Comparison of ENCODE assay signal across 8 mouse cellular contexts in genomic region chr11:95339471-95340021, GRCm38 (mm10). TPM values are rescaled to one million over a fixed set of nuclear protein-coding genes. Genes with fewer than 3 reads are reported as not detected.
DNase-seq lines count a peak whose midpoint lies in the region; ATAC-seq and TF ChIP-seq lines count a peak whose summit lies in the region.

No protein-coding gene starts in this region.

- peak overlapping the region; percentile 37 for H3K27ac ChIP-seq in thymus, adult 2 months (ENCODE audit: control insufficient read depth, insufficient read depth, low read length)
- H3K27ac ChIP-seq in liver, embryonic 14.5 days, result peak overlapping the region; percentile 100

- no peak for TF ChIP-seq CTCF in thymus, adult 2 months (IDR thresholded peaks at IDR 0.05; ENCODE audit: borderline replicate concordance, control insufficient read depth, extremely low read depth, insufficient read depth, low read length, poor library complexity)
- TF ChIP-seq CTCF in liver, embryonic 14.5 days (IDR thresholded peaks at IDR 0.05; ENCODE audit: low read depth), result no peak

- peaks cover 25% of the 10 kb centered on the region for H3K4me1 ChIP-seq in thymus, adult 2 months (replicated peaks; ENCODE audit: control insufficient read depth, insufficient read depth, low read length)
- peaks cover 82% of the 10 kb centered on the region for H3K4me1 ChIP-seq in erythroblast, embryonic 14.5 days (ENCODE audit: control insufficient read depth)
- H3K4me1 ChIP-seq in liver, embryonic 14.5 days (replicated peaks; ENCODE audit: control insufficient read depth in 2 of 2, insufficient read depth in 2 of 2, low read length in 1 of 2), result peaks cover 49 to 66% of the 10 kb centered on the region in 2 experiments

- H3K36me3 ChIP-seq in thymus, adult 2 months (ENCODE audit: control insufficient read depth, insufficient read depth, low read length), result no peaks in the 10 kb centered on the region
- H3K36me3 ChIP-seq in erythroblast, embryonic 14.5 days (ENCODE audit: control insufficient read depth), result peaks cover 71% of the 10 kb centered on the region
- peaks cover 44% of the 10 kb centered on the region for H3K36me3 ChIP-seq in liver, embryonic 14.5 days (replicated peaks; ENCODE audit: control insufficient read depth, insufficient read depth, low read depth)

- DNase-seq in thymus, adult 2 months, result peak; percentile 36
- no peak for DNase-seq in thymus, adult 18-20 months
- peak; percentile 90 to 93 (median 91) for DNase-seq in liver, embryonic 14.5 days (ENCODE audit: low read depth in 3 of 3, low spot score in 3 of 3)
- DNase-seq in thymus, postnatal 36 days, result peak; percentile 43 to 51
- DNase-seq in cerebellum, adult 9-11 months, result no peak
- DNase-seq in cerebellum, adult 18-20 months, result no peak
- no peak for DNase-seq in left cerebral cortex, postnatal 10 days (ENCODE audit: extremely low spot score in 1 of 2, low spot score in 2 of 2)

- H3K4me2 ChIP-seq in liver, embryonic 14.5 days (ENCODE audit: low read depth), result peak overlapping the region; percentile 98

- WGBS in thymus, adult 2 months, result 22% methylated on average over 14 of the region's 14 CpGs
- 9% methylated on average over 14 of the region's 14 CpGs for WGBS in liver, embryonic 14.5 days (ENCODE audit: insufficient replicate concordance)

- peak; percentile 70 for ATAC-seq in liver, embryonic 14.5 days (ENCODE audit: insufficient read depth)

- no peaks in the 10 kb centered on the region for H3K27me3 ChIP-seq in thymus, adult 2 months (ENCODE audit: control insufficient read depth, insufficient read depth, low read length)
- H3K27me3 ChIP-seq in erythroblast, embryonic 14.5 days (ENCODE audit: control insufficient read depth), result no peaks in the 10 kb centered on the region
- H3K27me3 ChIP-seq in liver, embryonic 14.5 days (ENCODE audit: control insufficient read depth, insufficient read depth, low read length), result no peaks in the 10 kb centered on the region

- peak; percentile 96 for TF ChIP-seq EP300 in liver, embryonic 14.5 days (IDR thresholded peaks at IDR 0.05; ENCODE audit: low read depth)

- TF ChIP-seq POLR2A in thymus, adult 2 months (IDR thresholded peaks at IDR 0.05; ENCODE audit: control insufficient read depth, extremely low read depth, insufficient read depth, low read length, poor library complexity), result no peak

- H3K9ac ChIP-seq in liver, embryonic 14.5 days (replicated peaks), result peak overlapping the region; percentile 99

- H3K4me3 ChIP-seq in thymus, adult 2 months (ENCODE audit: control insufficient read depth, insufficient read depth, low read length), result peak overlapping the region; percentile 37
- H3K4me3 ChIP-seq in erythroblast, embryonic 14.5 days (replicated peaks), result peak overlapping the region; percentile 85
- peak overlapping the region; percentile 96 to 97 for H3K4me3 ChIP-seq in liver, embryonic 14.5 days (ENCODE audit: insufficient read depth in 1 of 2, low read depth in 2 of 2, low read length in 2 of 2)

- intact Hi-C loops in left cerebral cortex, postnatal 10 days (cut with DNase I), result no loop called here

- no peaks in the 10 kb centered on the region for H3K9me3 ChIP-seq in erythroblast, embryonic 14.5 days (ENCODE audit: control insufficient read depth, low read length)
- no peaks in the 10 kb centered on the region for H3K9me3 ChIP-seq in liver, embryonic 14.5 days (ENCODE audit: control insufficient read depth, low read length)

RNA-seq across cellular contexts. Expression of gene Fam117a, which starts 2.7 kb away (rescaled TPM):
- polyA plus RNA-seq in thymus, adult 2 months (2012; rRNA removed), result 204 and 224 TPM in 2 replicates
- polyA plus RNA-seq in erythroblast, embryonic 14.5 days (2012), result 184 and 248 TPM in 2 replicates
- 103 and 114 TPM in 2 replicates for polyA plus RNA-seq in liver, embryonic 14.5 days (2012; rRNA removed)
- 71.6 and 80.9 TPM in 2 replicates for polyA plus RNA-seq in liver, embryonic 14.5 days (2014; fragmentation: Nextera tagmentation; extraction: Ambion mirVana)
- total RNA-seq in left cerebral cortex, postnatal 10 days (2021), result 1 to 10 TPM; 2.9 TPM

RNA-seq across cellular contexts. Expression of gene Kat7, which starts 29.5 kb away (rescaled TPM):
- polyA plus RNA-seq in thymus, adult 2 months (2012; rRNA removed), result 55.5 and 64.8 TPM in 2 replicates
- 1.3 and 1.4 TPM in 2 replicates for polyA plus RNA-seq in erythroblast, embryonic 14.5 days (2012)
- polyA plus RNA-seq in liver, embryonic 14.5 days (2012; rRNA removed), result 16.3 and 19.4 TPM in 2 replicates
- 23.6 and 26.7 TPM in 2 replicates for polyA plus RNA-seq in liver, embryonic 14.5 days (2014; fragmentation: Nextera tagmentation; extraction: Ambion mirVana)
- 10 to 100 TPM; 59.1 to 60.9 TPM for total RNA-seq in left cerebral cortex, postnatal 10 days (2021)

RNA-seq across cellular contexts. Expression of gene Slc35b1, which starts 44.9 kb away (rescaled TPM):
- 89.3 and 107 TPM in 2 replicates for polyA plus RNA-seq in thymus, adult 2 months (2012; rRNA removed)
- 0.78 and 0.98 TPM in 2 replicates for polyA plus RNA-seq in erythroblast, embryonic 14.5 days (2012)
- polyA plus RNA-seq in liver, embryonic 14.5 days (2012; rRNA removed), result 24.1 and 24.6 TPM in 2 replicates
- polyA plus RNA-seq in liver, embryonic 14.5 days (2014; fragmentation: Nextera tagmentation; extraction: Ambion mirVana), result 37.4 and 44.9 TPM in 2 replicates
- 10 to 100 TPM; 78.8 to 79.4 TPM for total RNA-seq in left cerebral cortex, postnatal 10 days (2021)

Comparison
In these comparisons a context has a peak if more than half of its experiments do, and no peak if none do; other contexts are left out.
1. DNase-seq: peak in thymus, adult 2 months (single experiment), liver, embryonic 14.5 days (3 of 3) and thymus, postnatal 36 days (2 of 2); none in thymus, adult 18-20 months (0 of 2), cerebellum, adult 9-11 months (single experiment), cerebellum, adult 18-20 months (0 of 2) and left cerebral cortex, postnatal 10 days (0 of 2).
2. H3K4me3 ChIP-seq: peak in every context shown above with its lines; median percentile 96 in liver, embryonic 14.5 days; 85 in erythroblast, embryonic 14.5 days; 37 in thymus, adult 2 months.
3. RNA of gene Slc35b1, which starts 44.9 kb away (polyA plus RNA-seq): 89.3 to 107 TPM in thymus, adult 2 months and 24.1 to 44.9 TPM in liver, embryonic 14.5 days; 0.78 to 0.98 TPM in erythroblast, embryonic 14.5 days; every median in the first group is over 10 times any median in the second.